Mouse (Mus musculus) lung, postnatal 0 days (tissue): ENCODE measurements around the gene Clps. TPM values are rescaled to one million over a fixed set of nuclear protein-coding genes. Genes with fewer than 3 reads are reported as not detected.
A peak's percentile ranks its signal among the peaks of the same experiment; 100 is the strongest.

Experiments used
- ATAC-seq: fragments of 200-750 bp; cut with Nextera tagmentation; 2 replicates; pipeline ENCODE4 v1.8.0; 2017; ENCODE audit warnings: moderate library complexity
- DNase-seq: peaks from one replicate; pipeline ENCODE4 v3.0.0-alpha.2; 2016; ENCODE audit warnings: low spot score
- H3K27ac ChIP-seq: fragments of 300-500 bp; sonication (generic); 2 replicates; pipeline ENCODE4 v1.5.1; 2014; ENCODE audit warnings: antibody characterized with exemption, mild to moderate bottlenecking, low read length, mixed read lengths
- H3K27me3 ChIP-seq: fragments of 300-500 bp; sonication (generic); replicated peaks from 2 replicates; pipeline ENCODE4 v1.6.1; 2014; ENCODE audit warnings: low read length, mixed read lengths; ENCODE audit not compliant: insufficient read depth
- H3K36me3 ChIP-seq: fragments of 300-500 bp; sonication (generic); 2 replicates; pipeline ENCODE4 v1.6.1; 2014; ENCODE audit warnings: low read length, mixed read lengths; ENCODE audit not compliant: insufficient read depth
- H3K4me1 ChIP-seq: fragments of 300-500 bp; sonication (generic); 2 replicates; pipeline ENCODE4 v1.6.1; 2014; ENCODE audit warnings: antibody characterized with exemption, low read depth, low read length, mixed read lengths; ENCODE audit not compliant: insufficient read depth
- H3K4me2 ChIP-seq: fragments of 300-500 bp; sonication (generic); replicated peaks from 2 replicates; pipeline ENCODE4 v1.6.1; 2014; ENCODE audit warnings: low read depth, mild to moderate bottlenecking, low read length, moderate library complexity, mixed read lengths
- H3K4me3 ChIP-seq: fragments of 300-500 bp; sonication (generic); 2 replicates; pipeline ENCODE4 v1.5.1; 2014; ENCODE audit warnings: low read depth, low read length
- H3K9ac ChIP-seq: fragments of 300-500 bp; sonication (generic); replicated peaks from 2 replicates; pipeline ENCODE4 v1.6.1; 2014; ENCODE audit warnings: low read depth, mild to moderate bottlenecking
- H3K9me3 ChIP-seq: fragments of 300-500 bp; sonication (generic); 2 replicates; pipeline ENCODE4 v1.6.1; 2016; ENCODE audit warnings: low read length, mixed read lengths
- CTCF ChIP-seq: IDR thresholded peaks from 2 replicates; pipeline ENCODE4 v1.5.1; 2016; ENCODE audit warnings: antibody characterized with exemption, mild to moderate bottlenecking
- EP300 ChIP-seq: IDR thresholded peaks from 2 replicates; pipeline ENCODE4 v1.6.1; 2016; ENCODE audit warnings: antibody characterized with exemption, mild to moderate bottlenecking, control low read depth
- WGBS: fragments of 180-500 bp; shearing (Covaris S2); extraction: QIAGEN DNeasy Blood & Tissue Kit; methylation state at CpG from one replicate; pipeline ENCODE4 v1.1.7; 2014; 5-methylcytosine and 5-hydroxymethylcytosine counted together
- microRNA-seq: library from miRNA; unstranded; fragments of <30 nt; microRNA quantifications from one replicate; pipeline ENCODE4, GENCODE M21; 2016
- polyA plus RNA-seq: library from polyadenylated mRNA; unstranded; fragments of >200 nt; fragmentation: Nextera tagmentation; extraction: Ambion mirVana; gene quantifications from 2 replicates; pipeline ENCODE4 v1.2.1, GENCODE M21; 2015

Clps gene
- polyA plus RNA-seq, 1 experiment from 2014 or later: 0.42 TPM

- ATAC-seq: no peak
- 39% methylated on average over 7 of the region's 7 CpGs for WGBS
Observed at GRCm38 (mm10) chr17:28513844-28514243, 46.7 kb downstream of the Clps start.

GRCm38 (mm10) chr17:28513337-28513736, 47.2 kb downstream of the Clps start:
- Histone ChIP-seq H3K27ac (peak overlapping the region; percentile 82), H3K4me2 (no peak overlapping the region), H3K4me3 (no peak overlapping the region), H3K9ac (no peak overlapping the region), H3K4me1 (peaks cover 47% of the 10 kb centered on the region), H3K27me3 (no peaks in the 10 kb centered on the region), H3K9me3 (no peaks in the 10 kb centered on the region), H3K36me3 (no peaks in the 10 kb centered on the region; the same call in 1 of the 2 replicates)
- no peak for TF ChIP-seq CTCF
- no peak for TF ChIP-seq EP300
- DNase-seq: no peak
- WGBS: 19% methylated on average over 1 of the region's 1 CpGs
- no peak for ATAC-seq

More at GRCm38 (mm10) chr17:28513844-28514243, 46.7 kb downstream of the Clps start:
- peak; percentile 66 for DNase-seq
- Histone ChIP-seq H3K4me2 (no peak overlapping the region), H3K36me3 (no peaks in the 10 kb centered on the region; the same call in 1 of the 2 replicates), H3K9me3 (no peaks in the 10 kb centered on the region), H3K27ac (peak overlapping the region; percentile 82), H3K4me1 (peaks cover 50% of the 10 kb centered on the region), H3K27me3 (no peaks in the 10 kb centered on the region), H3K4me3 (no peak overlapping the region), H3K9ac (no peak overlapping the region)
- TF ChIP-seq EP300 (peak; percentile 87), CTCF (no peak)

DNA sequence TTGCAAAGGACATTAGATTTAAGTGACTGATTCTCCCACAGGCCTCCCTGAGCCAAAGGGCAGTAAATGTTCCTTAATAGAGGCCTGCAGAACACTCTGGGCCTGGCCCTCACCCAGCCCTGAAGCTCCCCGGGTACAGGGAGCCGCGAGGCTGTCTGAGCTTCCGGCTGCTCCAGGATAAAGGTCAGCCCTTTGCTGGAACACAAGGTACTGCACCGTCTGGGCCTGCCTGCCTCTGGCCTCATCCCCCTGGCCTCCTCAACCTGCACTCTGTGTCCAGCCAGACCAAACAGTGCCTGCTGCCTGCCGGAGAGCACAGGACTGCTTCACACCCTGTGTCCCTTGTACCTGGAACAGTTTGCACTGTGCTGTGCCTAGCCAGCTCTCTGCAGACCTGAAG, 47.9 kb downstream of the Clps start:
- H3K27me3 ChIP-seq: no peaks in the 10 kb centered on the region
- H3K4me1 ChIP-seq: peaks cover 45% of the 10 kb centered on the region
- H3K27ac ChIP-seq: peak overlapping the region; percentile 82
- TF ChIP-seq EP300 (peak; percentile 65), CTCF (no peak)
- DNase-seq (peak; percentile 69), ATAC-seq (peak; percentile 25)
- no peak overlapping the region for H3K4me2 ChIP-seq
- H3K9me3 ChIP-seq: no peaks in the 10 kb centered on the region
- no peak overlapping the region for H3K9ac ChIP-seq
- WGBS: 26% methylated on average over 6 of the region's 6 CpGs
- H3K36me3 ChIP-seq: no peaks in the 10 kb centered on the region; the same call in 1 of the 2 replicates
- no peak overlapping the region for H3K4me3 ChIP-seq

GRCm38 (mm10) chr17:28511616-28512541, 48.7 kb downstream of the Clps start:
- Histone ChIP-seq H3K4me2 (no peak overlapping the region), H3K9me3 (no peaks in the 10 kb centered on the region), H3K27ac (peak overlapping the region; percentile 82), H3K4me3 (no peak overlapping the region), H3K4me1 (peaks cover 42% of the 10 kb centered on the region), H3K9ac (no peak overlapping the region), H3K27me3 (no peaks in the 10 kb centered on the region), H3K36me3 (no peaks in the 10 kb centered on the region; the same call in 1 of the 2 replicates)
- WGBS: 36% methylated on average over 9 of the region's 9 CpGs
- ATAC-seq (no peak), DNase-seq (no peak)
- TF ChIP-seq EP300 (no peak), CTCF (no peak)

- H3K4me3 ChIP-seq: no peak overlapping the region
- peak overlapping the region; percentile 54 for H3K27ac ChIP-seq
- no peak for ATAC-seq
- H3K9ac ChIP-seq: peak overlapping the region; percentile 19; the same call in 1 of the 2 replicates
- no peaks in the 10 kb centered on the region for H3K9me3 ChIP-seq
- H3K4me2 ChIP-seq: peak overlapping the region; percentile 43
- H3K4me1 ChIP-seq: peaks cover 34% of the 10 kb centered on the region
- TF ChIP-seq CTCF (no peak), EP300 (peak; percentile 65)
- WGBS: 8% methylated on average over 28 of the region's 28 CpGs
- DNase-seq: peak; percentile 57
- H3K27me3 ChIP-seq: no peaks in the 10 kb centered on the region
- H3K36me3 ChIP-seq: no peaks in the 10 kb centered on the region; the same call in 1 of the 2 replicates
Observed at GRCm38 (mm10) chr17:28510445-28511342, 49.9 kb downstream of the Clps start.

Small RNA genes within 50 kb of the gene (microRNA-seq; reads per million reads assigned to microRNA genes)
- gene Gm25195 (not detected), gene Mir6969 (not detected)

Other genes starting within 250 kb of the Clps start
- gene Fance, start 247.2 kb downstream of the Clps start, polyA plus RNA-seq: 21.8 and 24.3 TPM in 2 replicates
- gene Rpl10a, start 232.3 kb downstream of the Clps start, polyA plus RNA-seq: 446 and 458 TPM in 2 replicates
- 9.7 and 11.4 TPM in 2 replicates for gene Tead3, start 209.9 kb downstream of the Clps start, polyA plus RNA-seq
- 18.1 and 22.7 TPM in 2 replicates for gene Tulp1, start 195.5 kb downstream of the Clps start, polyA plus RNA-seq
- gene Fkbp5, start 43.2 kb downstream of the Clps start, polyA plus RNA-seq: 15.8 and 26.9 TPM in 2 replicates
- gene Armc12, start 30.0 kb downstream of the Clps start, polyA plus RNA-seq: not detected in 2 replicates
- gene Clpsl2, start 11.4 kb downstream of the Clps start, polyA plus RNA-seq: not detected in 2 replicates
- gene Lhfpl5, start 14.9 kb upstream of the Clps start, polyA plus RNA-seq: 0.07 and 0.25 TPM in 2 replicates
- 37.1 and 41.9 TPM in 2 replicates for gene Srpk1, start 61.9 kb upstream of the Clps start, polyA plus RNA-seq
- gene Slc26a8, start 129.5 kb upstream of the Clps start, polyA plus RNA-seq: 0.60 and 0.68 TPM in 2 replicates
- gene Mapk14, start 130.6 kb upstream of the Clps start, polyA plus RNA-seq: 31.9 and 34.0 TPM in 2 replicates
- gene AC170998.1, start 165.3 kb upstream of the Clps start, polyA plus RNA-seq: 2.0 and 2.4 TPM in 2 replicates
- gene Mapk13, start 208.5 kb upstream of the Clps start, polyA plus RNA-seq: 46.7 and 46.9 TPM in 2 replicates
- gene Brpf3, start 240.3 kb upstream of the Clps start, polyA plus RNA-seq: 6.0 and 6.2 TPM in 2 replicates